Mouse (Mus musculus) intestine, embryonic 15.5 days (tissue): Measurements from ENCODE around the gene Trmt112. TPM values are rescaled to one million over a fixed set of nuclear protein-coding genes. Genes with fewer than 3 reads are reported as not detected.

Experiments
- ATAC-seq: fragments of 200-750 bp; cut with Nextera tagmentation; 2 replicates; pipeline ENCODE4 v1.8.0; 2017; ENCODE audit warnings: moderate TSS enrichment, moderate library complexity
- H3K27ac ChIP-seq: fragments of 300-500 bp; sonication (generic); 2 replicates; pipeline ENCODE4 v1.5.1; 2015; ENCODE audit warnings: mild to moderate bottlenecking, inconsistent platforms
- H3K27me3 ChIP-seq: fragments of 300-500 bp; sonication (generic); replicated peaks from 2 replicates; pipeline ENCODE4 v1.6.1; 2015; ENCODE audit warnings: inconsistent platforms
- H3K36me3 ChIP-seq: fragments of 300-500 bp; sonication (generic); 2 replicates; pipeline ENCODE4 v1.6.1; 2015; ENCODE audit warnings: inconsistent platforms
- H3K4me1 ChIP-seq: fragments of 300-500 bp; sonication (generic); replicated peaks from 2 replicates; pipeline ENCODE4 v1.6.1; 2015; ENCODE audit warnings: inconsistent platforms
- H3K4me2 ChIP-seq: fragments of 300-500 bp; sonication (generic); replicated peaks from 2 replicates; pipeline ENCODE4 v1.6.1; 2015; ENCODE audit warnings: mild to moderate bottlenecking, inconsistent platforms
- H3K4me3 ChIP-seq: fragments of 300-500 bp; sonication (generic); replicated peaks from 2 replicates; pipeline ENCODE4 v1.5.1; 2015; ENCODE audit warnings: inconsistent platforms
- H3K9ac ChIP-seq: fragments of 300-500 bp; sonication (generic); 2 replicates; pipeline ENCODE4 v1.6.1; 2015; ENCODE audit warnings: inconsistent platforms
- H3K9me3 ChIP-seq: fragments of 300-500 bp; sonication (generic); 2 replicates; pipeline ENCODE4 v1.6.1; 2016; ENCODE audit warnings: inconsistent platforms
- WGBS: fragments of 180-500 bp; shearing (Covaris S2); methylation state at CpG from one replicate; pipeline ENCODE4 v1.1.7; 2015; 5-methylcytosine and 5-hydroxymethylcytosine counted together
- polyA plus RNA-seq: library from polyadenylated mRNA; unstranded; fragments of >200 nt; fragmentation: Nextera tagmentation; extraction: Ambion mirVana; gene quantifications from 2 replicates; pipeline ENCODE4 v1.2.1, GENCODE M21; 2015

The Trmt112 gene
- polyA plus RNA-seq, 1 experiment from 2014 or later: 124 TPM

GRCm38 (mm10) chr19:6933436-6934194 is 24.1 kb downstream of the Trmt112 start:
- H3K4me2 ChIP-seq: peak overlapping the region; percentile 88
- no peak overlapping the region for H3K27ac ChIP-seq
- H3K9me3 ChIP-seq: no peaks in the 10 kb centered on the region
- H3K36me3 ChIP-seq: no peaks in the 10 kb centered on the region
- H3K4me1 ChIP-seq: peaks cover 18% of the 10 kb centered on the region
- H3K4me3 ChIP-seq: peak overlapping the region; percentile 41
- peaks cover 63% of the 10 kb centered on the region for H3K27me3 ChIP-seq
- WGBS: 4% methylated on average over 58 of the region's 58 CpGs
- H3K9ac ChIP-seq: peak overlapping the region; percentile 42
- peak; percentile 57 for ATAC-seq

- 0 out of 2 replicates have a peak, but pooled peaks have one; percentile 15 for ATAC-seq
- 11% methylated on average over 23 of the region's 23 CpGs for WGBS
- peaks cover 58% of the 10 kb centered on the region for H3K27me3 ChIP-seq
- H3K4me1 ChIP-seq: peaks cover 18% of the 10 kb centered on the region
- no peak within 1 kb of the TSS for H3K27ac ChIP-seq
- peak within 1 kb of the TSS; percentile 41 for H3K4me3 ChIP-seq
- no peaks in the 10 kb centered on the region for H3K9me3 ChIP-seq
- H3K9ac ChIP-seq: peak within 1 kb of the TSS; percentile 42
- no peaks in the 10 kb centered on the region for H3K36me3 ChIP-seq
- peak within 1 kb of the TSS; percentile 88 for H3K4me2 ChIP-seq
Observed at GRCm38 (mm10) chr19:6934195-6934977, 24.9 kb downstream of the Trmt112 start, which contains the start of gene Kcnk4. Kcnk4 (minus strand) TSS chr19:6934515.

- no peak overlapping the region for H3K27ac ChIP-seq
- H3K9me3 ChIP-seq: no peaks in the 10 kb centered on the region
- no peaks in the 10 kb centered on the region for H3K36me3 ChIP-seq
- H3K9ac ChIP-seq: no peak overlapping the region
- 22% methylated on average over 3 of the region's 3 CpGs for WGBS
- H3K4me3 ChIP-seq: no peak overlapping the region
- no peak overlapping the region for H3K4me2 ChIP-seq
- H3K27me3 ChIP-seq: peaks cover 47% of the 10 kb centered on the region
- peaks cover 29% of the 10 kb centered on the region for H3K4me1 ChIP-seq
- no peak for ATAC-seq
Observed at GRCm38 (mm10) chr19:6936299-6936698, 26.8 kb downstream of the Trmt112 start.

GRCm38 (mm10) chr19:6937541-6938465 is 28.3 kb downstream of the Trmt112 start:
- no peak overlapping the region for H3K27ac ChIP-seq
- H3K9me3 ChIP-seq: no peaks in the 10 kb centered on the region
- no peak overlapping the region for H3K4me3 ChIP-seq
- 78% methylated on average over 16 of the region's 16 CpGs for WGBS
- peaks cover 33% of the 10 kb centered on the region for H3K4me1 ChIP-seq
- no peak overlapping the region for H3K4me2 ChIP-seq
- no peak overlapping the region for H3K9ac ChIP-seq
- peaks cover 33% of the 10 kb centered on the region for H3K27me3 ChIP-seq
- ATAC-seq: no peak
- no peaks in the 10 kb centered on the region for H3K36me3 ChIP-seq

- Histone ChIP-seq H3K27me3 (peaks cover 17% of the 10 kb centered on the region), H3K4me2 (no peak overlapping the region), H3K9me3 (no peaks in the 10 kb centered on the region), H3K4me1 (peaks cover 28% of the 10 kb centered on the region), H3K27ac (no peak overlapping the region), H3K4me3 (no peak overlapping the region), H3K9ac (no peak overlapping the region), H3K36me3 (no peaks in the 10 kb centered on the region)
- 91% methylated on average over 20 of the region's 20 CpGs for WGBS
- ATAC-seq: no peak
Observed at GRCm38 (mm10) chr19:6939106-6940002, 29.9 kb downstream of the Trmt112 start.

GRCm38 (mm10) chr19:6940396-6941351 is 31.2 kb downstream of the Trmt112 start:
- Histone ChIP-seq H3K9me3 (no peaks in the 10 kb centered on the region), H3K4me1 (peaks cover 26% of the 10 kb centered on the region), H3K4me3 (peak overlapping the region; percentile 78), H3K36me3 (no peaks in the 10 kb centered on the region), H3K27me3 (peaks cover 6% of the 10 kb centered on the region; the same call in 1 of the 2 replicates), H3K27ac (peak overlapping the region; percentile 55; the same call in 1 of the 2 replicates), H3K9ac (peak overlapping the region; percentile 90), H3K4me2 (peak overlapping the region; percentile 95)
- 0 out of 2 replicates have a peak, but pooled peaks have one; percentile 3 for ATAC-seq
- 19% methylated on average over 29 of the region's 29 CpGs for WGBS

GRCm38 (mm10) chr19:6941372-6942248 is 32.1 kb downstream of the Trmt112 start, which contains the start of gene Bad:
Bad (plus strand) TSS chr19:6941861.
- Histone ChIP-seq H3K9me3 (no peaks in the 10 kb centered on the region), H3K4me3 (peak within 1 kb of the TSS; percentile 78), H3K4me2 (peak within 1 kb of the TSS; percentile 95), H3K4me1 (peaks cover 26% of the 10 kb centered on the region), H3K9ac (peak within 1 kb of the TSS; percentile 90), H3K27ac (peak within 1 kb of the TSS; percentile 96), H3K36me3 (no peaks in the 10 kb centered on the region), H3K27me3 (no peaks in the 10 kb centered on the region)
- under 1% methylated on average over 83 of the region's 83 CpGs for WGBS
- peak; percentile 88 for ATAC-seq

- Histone ChIP-seq H3K27me3 (no peaks in the 10 kb centered on the region), H3K4me2 (peak within 1 kb of the TSS; percentile 95), H3K27ac (peak within 1 kb of the TSS; percentile 96), H3K36me3 (no peaks in the 10 kb centered on the region), H3K4me3 (peak within 1 kb of the TSS; percentile 78), H3K9me3 (no peaks in the 10 kb centered on the region), H3K4me1 (peaks cover 26% of the 10 kb centered on the region), H3K9ac (peak within 1 kb of the TSS; percentile 90)
- ATAC-seq: peak; percentile 93
- WGBS: 0% methylated on average over 27 of the region's 27 CpGs
Observed at GRCm38 (mm10) chr19:6942249-6942691, 32.8 kb downstream of the Trmt112 start, which contains the start of gene Gpr137. Gpr137 (minus strand) TSS chr19:6942480.

GRCm38 (mm10) chr19:6942764-6943163 is 33.3 kb downstream of the Trmt112 start:
- ATAC-seq: peak; percentile 2; the same call in 1 of the 2 replicates
- 20% methylated on average over 5 of the region's 5 CpGs for WGBS
- peak overlapping the region; percentile 90 for H3K9ac ChIP-seq

More at GRCm38 (mm10) chr19:6942764-6943163, 33.3 kb downstream of the Trmt112 start:
- H3K4me2 ChIP-seq: peak overlapping the region; percentile 95
- no peaks in the 10 kb centered on the region for H3K9me3 ChIP-seq
- peaks cover 26% of the 10 kb centered on the region for H3K4me1 ChIP-seq
- no peaks in the 10 kb centered on the region for H3K36me3 ChIP-seq
- H3K27ac ChIP-seq: peak overlapping the region; percentile 96
- H3K4me3 ChIP-seq: peak overlapping the region; percentile 78
- no peaks in the 10 kb centered on the region for H3K27me3 ChIP-seq
